Mouse (Mus musculus) left cerebral cortex, adult 11 months (tissue): ENCODE results near the gene Ezh1.

ENCODE experiments used
- DNase-seq: peaks from one replicate; pipeline ENCODE4 v3.0.0; 2022; ENCODE audit warnings: low spot score

The Ezh1 gene

DNA sequence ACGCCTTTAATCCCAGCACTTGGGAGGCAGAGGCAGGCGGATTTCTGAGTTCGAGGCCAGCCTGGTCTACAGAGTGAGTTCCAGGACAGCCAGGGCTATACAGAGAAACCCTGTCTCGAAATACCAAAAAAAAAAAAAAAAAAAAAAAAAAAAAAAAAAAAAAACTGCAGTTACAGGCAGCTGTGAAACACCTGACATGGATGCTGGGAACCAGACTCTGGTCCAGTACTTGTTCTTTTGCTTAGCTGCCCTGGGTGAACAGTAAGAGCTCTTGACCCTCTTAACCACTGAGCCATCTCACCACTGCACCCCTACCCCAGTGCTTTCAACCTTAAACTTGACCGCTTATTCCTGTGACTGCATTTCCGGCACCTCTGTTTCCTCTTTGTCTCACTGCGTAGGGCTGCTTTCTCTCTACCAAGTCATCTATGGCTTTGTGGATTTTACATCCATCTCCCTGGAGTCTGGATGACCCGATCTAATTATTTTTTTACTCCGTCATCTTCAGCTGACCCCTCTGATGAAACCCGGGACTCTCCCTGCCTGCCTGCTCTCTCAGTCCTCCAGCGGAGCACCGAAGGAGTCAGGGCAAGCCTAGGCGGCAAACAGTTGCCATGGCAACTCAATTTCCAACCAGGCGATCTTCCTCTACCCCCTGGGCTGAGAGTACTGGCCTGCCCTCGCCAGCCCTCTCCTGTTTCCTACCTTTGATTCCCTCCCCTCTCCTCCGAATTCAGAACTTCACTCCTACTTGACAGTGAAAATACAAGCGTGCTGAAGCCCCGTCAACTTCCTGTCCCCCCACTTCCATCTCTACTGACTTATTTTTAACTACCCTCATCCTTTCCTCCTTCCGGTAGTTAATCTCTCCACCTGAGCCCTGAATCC lies 82.7 kb downstream of the Ezh1 start:
- no peak for DNase-seq

DNA sequence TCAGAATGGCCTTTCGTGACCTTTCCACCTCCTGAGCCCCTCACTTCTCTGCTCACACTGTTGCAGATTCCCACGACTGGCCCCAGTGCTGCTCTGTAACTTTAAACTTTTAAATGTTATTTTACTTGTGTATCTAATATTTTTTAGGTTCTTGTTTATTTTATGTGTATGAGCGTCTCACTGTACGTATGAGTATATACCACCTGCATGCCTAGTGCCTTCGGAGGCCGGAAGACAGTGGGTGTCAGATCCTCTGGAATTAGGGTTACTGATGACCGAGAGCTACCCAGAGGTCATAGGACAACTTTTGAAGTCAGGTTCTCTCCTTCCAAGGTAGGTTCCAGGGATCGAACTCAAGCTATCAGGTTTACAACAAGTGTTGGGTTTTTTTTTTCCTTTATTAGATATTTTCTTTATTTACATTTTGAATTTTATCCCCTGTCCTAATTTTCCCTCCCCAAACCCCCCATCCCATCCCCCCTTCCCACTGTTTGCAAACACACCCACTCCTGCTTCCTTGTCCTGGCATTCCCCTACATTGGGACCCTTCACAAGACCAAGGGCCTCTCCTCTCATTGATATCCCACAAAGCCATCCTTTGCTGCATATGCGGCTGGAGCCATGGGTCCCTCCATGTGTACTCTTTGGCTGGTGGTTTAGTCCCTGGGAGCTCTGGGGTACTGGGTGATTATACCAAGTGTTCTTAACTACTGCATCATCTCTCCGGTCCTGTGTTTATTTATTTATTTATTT lies 83.9 kb downstream of the Ezh1 start:
- no peak for DNase-seq
